Mouse (Mus musculus) brain, embryonic 18.5 days (tissue): ENCODE data around the gene Myh9.

ENCODE experiments used
- DNase-seq: peaks from one replicate; pipeline ENCODE4 v3.0.0-alpha.2; 2012; ENCODE audit warnings: low read depth, low spot score

Gene Myh9

GRCm38 (mm10) chr15:77807264-77807585, 34.8 kb downstream of the Myh9 start:
- no peak for DNase-seq

- no peak for DNase-seq
Observed at GRCm38 (mm10) chr15:77806565-77807263, 35.3 kb downstream of the Myh9 start.

GRCm38 (mm10) chr15:77805657-77806056, 36.3 kb downstream of the Myh9 start:
- no peak for DNase-seq

GRCm38 (mm10) chr15:77804949-77805348, 37.0 kb downstream of the Myh9 start:
- DNase-seq, result no peak

GRCm38 (mm10) chr15:77804460-77804859, 37.5 kb downstream of the Myh9 start:
- DNase-seq, result no peak

GRCm38 (mm10) chr15:77803747-77804146, 38.2 kb downstream of the Myh9 start:
- no peak for DNase-seq

- DNase-seq, result no peak
Observed at GRCm38 (mm10) chr15:77802992-77803391, 39.0 kb downstream of the Myh9 start.

- DNase-seq, result no peak
Observed at GRCm38 (mm10) chr15:77801188-77801587, 40.8 kb downstream of the Myh9 start.

- DNase-seq, result no peak
Observed at GRCm38 (mm10) chr15:77800511-77800910, 41.5 kb downstream of the Myh9 start.

- DNase-seq, result no peak
Observed at GRCm38 (mm10) chr15:77799491-77800474, 42.2 kb downstream of the Myh9 start.

GRCm38 (mm10) chr15:77798664-77799490, 43.1 kb downstream of the Myh9 start:
- DNase-seq, result no peak

GRCm38 (mm10) chr15:77797609-77798411, 44.2 kb downstream of the Myh9 start:
- DNase-seq, result no peak

- DNase-seq, result no peak
Observed at GRCm38 (mm10) chr15:77796409-77797035, 45.5 kb downstream of the Myh9 start.

- no peak for DNase-seq
Observed at GRCm38 (mm10) chr15:77794908-77795356, 47.0 kb downstream of the Myh9 start.

- DNase-seq, result no peak
Observed at GRCm38 (mm10) chr15:77794138-77794907, 47.7 kb downstream of the Myh9 start.

- no peak for DNase-seq
Observed at GRCm38 (mm10) chr15:77793554-77793953, 48.4 kb downstream of the Myh9 start.

GRCm38 (mm10) chr15:77793094-77793493, 48.9 kb downstream of the Myh9 start:
- no peak for DNase-seq

- DNase-seq, result no peak
Observed at GRCm38 (mm10) chr15:77792056-77792455, 49.9 kb downstream of the Myh9 start.

- DNase-seq, result no peak
Observed at GRCm38 (mm10) chr15:77790656-77791405, 51.1 kb downstream of the Myh9 start.
